Mouse (Mus musculus): ENCODE measurements around the gene Edem2.
"Not testable (repeated sequence)": the region's sequence is repeated elsewhere in the genome, so short reads cannot be mapped to it uniquely, and the experiment has no call there.

The Edem2 gene

DNA sequence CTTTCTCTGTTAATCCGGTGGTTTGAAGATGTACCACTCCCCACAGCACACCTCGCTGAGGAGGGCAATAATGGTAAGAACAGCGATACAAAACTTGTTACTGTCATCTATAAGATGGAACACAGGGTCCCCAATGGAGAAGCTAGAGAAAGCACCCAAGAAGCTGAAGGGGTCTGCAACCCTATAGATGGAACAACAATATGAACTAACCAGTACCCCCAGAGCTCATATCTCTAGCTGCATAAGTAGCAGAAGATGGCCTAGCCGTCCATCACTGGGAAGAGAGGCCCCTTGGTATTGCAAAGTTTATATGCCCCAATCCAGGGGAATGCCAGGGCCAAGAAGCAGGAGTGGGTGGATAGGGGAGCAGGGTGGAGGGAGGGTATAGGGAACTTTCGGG is 6.5 kb upstream of the Edem2 start, which contains the start of gene Gm17581:
Gene Gm17581 (minus strand): TSS at position 101 of the 400 bp plus-strand sequence.
- not testable (repeated sequence) for DNase-seq (ENCODE audit: low read depth, low spot score)

DNA sequence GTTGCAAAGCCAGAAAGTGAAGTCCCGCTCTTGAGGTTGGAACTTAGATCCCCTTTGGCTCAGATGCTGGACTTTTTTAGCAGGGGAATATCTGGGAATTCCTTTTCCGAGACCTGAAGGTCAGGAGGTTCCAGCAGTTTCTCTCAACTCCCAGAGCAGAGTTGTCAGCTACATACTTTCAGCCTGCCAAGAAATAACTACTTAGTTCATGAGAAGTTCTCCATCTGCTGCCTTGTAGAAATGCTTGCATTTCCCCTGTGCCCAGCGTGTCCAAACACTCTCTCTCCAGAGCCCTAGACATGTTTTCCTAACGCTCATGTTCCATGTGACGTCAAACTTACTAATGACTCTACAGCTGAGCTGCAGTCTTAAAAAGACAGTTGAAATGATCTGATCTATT is 5.8 kb upstream of the Edem2 start:
- no peak for DNase-seq (ENCODE audit: low read depth, low spot score)

DNA sequence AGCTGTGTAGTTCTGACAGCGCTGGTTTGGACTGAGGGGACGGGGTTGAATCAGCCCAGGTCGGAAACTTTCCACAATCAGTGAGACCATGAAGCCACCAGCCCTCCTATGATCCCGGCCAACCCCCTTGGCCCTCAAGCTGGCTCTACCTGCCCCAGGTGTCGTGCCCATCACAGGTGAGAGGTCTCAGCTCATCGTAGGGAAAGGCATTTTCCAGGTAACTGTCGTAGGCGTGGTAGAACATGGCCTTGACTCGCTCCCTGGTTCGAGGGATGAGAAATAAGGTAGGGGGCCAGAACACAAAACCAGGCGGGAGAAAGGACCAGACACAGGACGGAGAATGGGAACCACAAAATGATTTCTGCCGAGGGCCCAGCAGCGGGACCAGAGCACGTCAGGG is 533 bp downstream of the Edem2 start:
- DNase-seq (ENCODE audit: low read depth, low spot score) = no peak

DNA sequence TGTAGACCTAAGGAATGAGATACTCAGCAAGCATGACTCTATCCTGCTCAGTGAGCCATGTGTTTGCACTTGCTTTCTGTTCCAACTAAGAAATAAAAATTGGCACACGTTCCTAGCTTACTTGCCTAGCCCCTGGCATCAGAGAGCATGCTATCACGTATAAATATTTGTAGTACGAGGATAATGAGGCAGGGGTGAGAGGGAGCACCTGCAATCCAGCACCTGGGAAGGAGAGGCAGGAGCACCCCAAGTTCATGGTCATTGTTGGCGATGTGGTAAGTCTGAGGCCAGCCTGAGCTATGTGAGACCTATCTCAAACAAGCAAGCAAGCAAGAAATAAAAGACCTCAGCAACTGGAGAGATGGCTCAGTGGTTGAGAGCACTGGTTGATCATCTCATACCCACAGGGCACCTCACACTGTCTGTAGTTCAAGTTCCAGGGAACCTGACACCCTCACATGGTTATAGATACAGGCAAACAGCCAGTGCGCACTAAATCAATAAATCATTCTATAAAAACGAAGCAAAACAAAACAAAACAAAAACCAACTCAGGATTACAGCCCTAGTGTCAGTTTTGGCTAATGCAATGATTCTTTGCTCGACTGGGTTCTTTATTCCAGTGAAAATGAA is 1.4 kb downstream of the Edem2 start:
- DNase-seq (ENCODE audit: low read depth, low spot score) = no peak

DNA sequence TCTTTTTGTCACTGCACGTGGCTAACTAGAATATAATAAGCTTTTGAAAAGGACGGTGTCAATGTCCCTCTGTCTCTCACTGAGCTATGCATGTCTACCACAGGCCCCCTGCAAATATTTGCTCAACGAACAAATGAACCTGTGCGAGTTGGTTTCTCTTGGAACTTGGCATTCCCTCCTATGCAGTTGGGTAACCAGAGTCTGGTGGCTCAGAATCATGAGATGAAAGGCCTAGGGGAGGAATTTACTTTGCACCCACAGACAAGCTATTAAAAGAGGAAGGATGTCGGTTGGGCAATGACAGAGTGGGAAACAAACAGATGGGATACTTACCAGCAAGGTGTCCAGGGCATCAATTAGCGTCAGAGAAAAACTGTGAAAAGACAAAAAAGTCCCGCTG is 3.0 kb downstream of the Edem2 start:
- DNase-seq (ENCODE audit: low read depth, low spot score) = no peak

DNA sequence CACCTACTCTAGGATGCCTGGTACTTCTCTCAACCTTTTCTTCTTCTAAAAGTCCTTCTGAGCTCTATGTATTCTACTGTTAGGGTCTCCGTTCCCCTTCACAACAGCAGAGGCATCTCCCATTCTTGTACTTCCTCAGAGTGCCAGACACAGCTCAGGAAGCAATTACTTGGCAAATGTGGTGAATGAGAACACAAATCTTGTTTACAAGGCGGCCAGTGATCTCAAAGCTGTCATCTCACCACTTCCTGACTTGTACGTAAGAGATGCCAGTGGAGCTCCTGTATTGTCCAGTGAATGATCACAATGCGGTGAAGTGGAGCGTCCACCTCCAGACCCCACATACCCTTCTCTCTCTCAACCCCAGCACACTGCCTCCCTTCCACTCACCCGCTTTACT is 4.7 kb downstream of the Edem2 start:
- DNase-seq (ENCODE audit: low read depth, low spot score) = no peak

DNA sequence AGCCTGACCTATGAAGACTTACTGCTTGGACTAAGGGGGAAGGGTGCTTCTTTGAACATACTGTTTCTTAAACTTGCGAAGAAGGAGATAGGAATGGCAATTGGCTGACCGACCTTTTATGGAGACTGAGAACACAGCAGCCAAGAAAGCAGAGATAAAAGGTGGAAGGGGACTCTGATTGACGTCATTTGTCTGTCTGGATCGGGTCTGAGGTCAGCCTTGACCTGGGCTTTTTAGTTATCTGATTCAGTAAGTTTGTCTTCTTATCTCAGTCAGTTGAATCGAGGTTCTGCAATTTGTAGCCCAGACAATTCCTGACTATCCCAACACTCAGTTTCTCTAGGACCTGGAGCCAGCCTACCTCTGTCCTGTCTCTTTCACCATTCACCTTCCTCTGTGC is 5.2 kb downstream of the Edem2 start:
- DNase-seq (ENCODE audit: low read depth, low spot score) = no peak

DNA sequence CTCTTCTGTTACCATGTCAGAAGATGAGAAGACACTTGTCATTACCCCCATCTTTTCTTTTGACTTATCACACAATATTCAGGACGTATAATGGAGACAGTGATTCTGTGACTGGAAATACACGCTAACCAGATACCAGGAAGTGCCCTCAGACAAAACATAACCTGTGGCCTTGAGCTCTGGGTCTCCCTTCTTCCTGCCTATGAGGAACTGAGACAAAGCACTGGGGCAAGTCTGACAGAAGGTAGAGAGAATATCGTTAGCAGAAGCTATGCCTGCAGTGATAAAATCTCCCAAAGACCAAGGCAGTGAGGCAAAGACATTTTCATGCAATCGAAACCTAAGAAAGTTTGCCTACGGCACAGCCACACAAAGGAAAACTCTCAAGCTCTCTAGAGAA is 8.7 kb downstream of the Edem2 start:
- no peak for DNase-seq (ENCODE audit: low read depth, low spot score)

DNA sequence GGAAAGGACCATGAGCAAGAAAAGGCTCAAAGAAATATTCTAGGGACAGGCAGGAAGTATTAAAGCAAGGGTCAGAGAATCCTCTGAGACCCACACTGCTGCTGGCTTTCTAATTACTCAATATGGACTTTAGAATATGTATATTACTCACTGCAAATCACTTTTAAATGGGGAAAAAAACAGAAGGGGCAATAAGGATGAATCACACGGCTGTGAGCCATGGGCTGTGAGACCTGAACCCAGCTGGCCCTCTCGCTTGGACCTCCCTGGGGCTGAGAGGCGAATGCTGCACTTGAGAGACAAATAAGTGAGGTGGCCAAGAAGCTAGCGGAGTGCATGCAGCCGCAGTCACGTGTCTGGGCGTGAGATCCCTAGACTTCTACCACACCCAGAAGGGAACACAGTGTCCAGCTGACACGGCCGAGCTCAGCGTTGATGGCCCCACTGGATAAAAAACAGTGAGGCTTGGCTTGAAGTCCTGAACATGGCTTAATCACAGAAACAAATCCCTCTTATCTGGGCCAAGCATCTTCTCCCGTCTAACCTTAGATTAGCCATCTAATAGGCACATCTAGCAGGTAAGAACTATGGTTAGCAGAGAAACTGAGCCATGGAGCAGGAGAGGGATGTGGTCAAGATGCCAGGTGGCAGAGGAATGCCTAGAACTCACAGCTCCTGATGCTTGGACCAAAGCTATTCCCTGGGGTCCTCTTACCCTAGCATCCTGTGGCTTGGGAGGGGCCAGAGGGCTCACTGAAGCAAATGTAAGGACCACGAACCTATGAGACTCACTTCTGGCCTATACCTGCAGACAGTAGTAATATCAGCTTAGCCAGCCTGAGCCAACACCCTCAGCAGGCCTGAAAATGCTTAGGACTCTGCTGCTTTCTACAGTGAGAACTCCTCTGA is 11.9 kb downstream of the Edem2 start:
- DNase-seq (ENCODE audit: low read depth, low spot score) = no peak

DNA sequence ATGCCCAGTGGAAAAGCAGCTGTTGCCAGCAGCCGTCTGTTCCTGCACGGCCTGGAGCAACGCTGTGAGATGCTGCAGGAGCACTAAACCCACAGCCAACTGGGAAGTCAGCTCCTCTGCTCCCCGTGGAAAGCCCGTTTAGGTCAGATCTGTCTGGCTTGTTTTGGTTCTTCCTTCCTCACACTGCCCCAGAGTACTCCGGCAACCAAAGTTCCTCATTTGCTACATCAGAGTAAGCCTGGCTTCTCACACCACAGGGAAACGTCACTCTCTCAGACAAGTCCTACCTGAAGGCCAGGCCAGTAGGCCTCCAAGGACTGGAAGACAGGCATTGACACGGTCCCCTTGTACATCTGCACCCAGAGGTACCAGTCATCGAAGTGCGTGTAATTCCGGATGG is 18.7 kb downstream of the Edem2 start:
- no peak for DNase-seq (ENCODE audit: low read depth, low spot score)

DNA sequence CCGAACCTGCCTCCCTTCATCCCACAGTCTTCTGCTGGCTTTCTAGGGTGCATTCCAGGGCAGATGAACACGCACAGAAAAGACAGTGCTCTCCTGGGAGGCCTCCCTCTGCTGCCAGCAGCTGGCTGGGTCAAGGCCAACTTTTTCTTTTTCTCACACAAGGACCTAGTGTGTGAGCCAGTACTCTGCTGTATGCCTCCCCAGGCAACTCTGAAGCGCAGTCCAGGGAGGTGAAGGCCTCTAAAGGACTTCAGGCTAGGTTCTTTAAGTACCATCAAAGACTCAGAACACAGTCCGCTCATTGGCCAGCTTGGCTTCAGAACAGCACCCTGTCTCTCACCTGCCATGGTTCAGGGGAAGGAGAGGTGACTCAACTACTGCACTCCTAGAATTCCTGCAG is 22.0 kb downstream of the Edem2 start:
- DNase-seq (ENCODE audit: low read depth, low spot score) = no peak

DNA sequence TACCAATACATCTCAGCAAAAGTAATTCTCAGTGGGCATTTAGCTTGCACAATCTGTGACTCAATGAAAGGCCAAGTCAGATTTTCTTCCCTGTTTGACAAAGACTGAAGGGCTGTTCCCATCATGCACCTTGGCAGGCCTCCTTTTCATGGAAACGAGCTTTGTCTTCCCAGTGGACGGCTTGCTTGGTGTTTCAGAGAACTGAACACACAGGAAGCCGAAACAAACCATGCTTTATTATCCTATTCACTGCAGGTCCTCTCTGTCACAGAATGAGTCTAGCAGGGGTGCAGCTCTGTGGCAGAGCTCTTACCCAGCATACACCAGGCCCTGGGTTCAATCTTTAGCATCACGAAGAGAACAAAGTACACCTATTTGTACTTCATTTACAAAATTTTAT is 25.6 kb downstream of the Edem2 start:
- DNase-seq (ENCODE audit: low read depth, low spot score) = no peak

DNA sequence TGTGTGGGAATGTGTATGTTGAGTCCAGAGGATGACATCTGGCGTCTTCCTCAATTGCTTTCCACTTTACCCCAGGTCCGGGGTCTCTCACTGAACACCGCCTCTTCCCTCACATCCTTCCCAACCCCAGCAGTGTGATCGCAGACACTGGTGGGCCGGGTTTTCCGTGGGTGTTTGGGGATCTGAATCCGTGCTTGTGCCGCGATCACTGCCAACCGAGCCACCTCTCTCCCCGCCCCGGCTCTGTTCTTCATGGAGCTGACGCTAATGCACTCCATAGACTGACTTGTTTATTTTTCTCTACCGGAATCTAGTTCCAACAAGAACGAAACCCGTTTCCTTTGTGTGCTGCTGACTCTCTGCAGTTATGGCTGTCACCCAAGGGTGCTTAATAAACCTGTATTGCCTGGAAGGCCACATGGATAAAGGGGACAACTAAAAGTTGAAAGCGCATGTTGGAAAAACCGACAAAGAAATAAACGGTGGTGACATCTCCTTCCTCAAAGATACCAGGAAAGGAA is 27.8 kb downstream of the Edem2 start:
- DNase-seq (ENCODE audit: low read depth, low spot score) = no peak

DNA sequence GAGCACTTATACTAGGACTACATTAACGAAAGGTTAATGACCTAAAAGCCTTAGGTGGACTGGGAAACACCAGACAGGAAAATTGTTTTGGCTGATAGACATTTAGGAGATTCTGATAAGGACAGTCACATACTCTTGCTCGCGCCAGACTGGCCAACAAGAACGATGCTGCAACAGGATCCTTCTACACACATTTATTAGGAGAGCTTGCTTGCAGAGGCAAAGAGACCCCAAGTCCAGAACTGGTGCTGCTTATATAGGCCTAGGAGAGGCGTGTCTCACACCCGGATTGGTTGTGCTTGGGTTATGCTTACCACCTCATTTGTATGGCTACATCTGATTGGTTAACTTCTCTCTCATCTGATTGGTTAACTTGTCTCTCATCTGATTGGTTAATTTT is 30.8 kb downstream of the Edem2 start:
- not testable (repeated sequence) for DNase-seq (ENCODE audit: low read depth, low spot score)

DNA sequence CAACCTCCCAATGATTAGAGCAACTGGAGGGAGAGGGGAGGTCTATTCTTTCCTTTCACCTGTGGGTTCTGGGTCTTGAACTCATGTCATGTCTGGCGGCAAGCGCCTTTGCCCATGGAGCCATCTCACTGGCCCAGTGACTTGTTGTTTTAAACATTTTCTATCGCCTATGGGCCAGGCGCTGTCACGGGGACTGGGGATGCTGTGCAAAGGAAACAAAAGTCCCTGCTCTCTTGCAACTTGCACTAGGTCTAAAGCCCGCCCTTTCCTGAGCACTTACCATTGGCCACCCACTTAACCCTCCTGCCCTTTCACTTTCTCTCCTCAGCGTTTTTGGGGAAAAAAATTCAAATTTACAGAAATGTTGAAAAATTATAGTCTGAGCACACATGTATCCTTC is 32.4 kb downstream of the Edem2 start:
- no peak for DNase-seq (ENCODE audit: low read depth, low spot score)

DNA sequence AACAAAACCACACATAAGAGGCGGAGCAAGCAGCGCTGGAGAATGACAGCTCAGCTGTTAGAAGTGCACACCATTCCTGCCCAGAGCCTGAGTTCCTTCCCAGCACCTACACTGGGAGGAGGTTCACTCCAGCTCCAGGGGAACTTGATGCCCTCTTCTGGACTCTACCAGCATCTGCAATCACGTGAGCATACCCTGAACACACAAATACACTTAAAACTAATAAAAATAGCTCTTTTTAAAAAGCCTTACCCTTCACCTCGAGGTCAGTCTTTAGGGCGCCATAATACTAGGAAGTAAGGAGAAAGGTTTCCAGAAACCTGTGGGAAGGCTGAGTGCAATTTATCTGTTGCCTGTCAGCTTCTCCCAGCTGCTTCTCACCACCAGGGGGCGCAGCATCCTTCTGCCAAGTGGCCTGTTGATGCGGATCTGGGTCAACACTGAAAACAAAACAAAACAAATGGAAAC is 33.1 kb downstream of the Edem2 start:
- peak; percentile 60 for DNase-seq (ENCODE audit: low read depth, low spot score)

DNA sequence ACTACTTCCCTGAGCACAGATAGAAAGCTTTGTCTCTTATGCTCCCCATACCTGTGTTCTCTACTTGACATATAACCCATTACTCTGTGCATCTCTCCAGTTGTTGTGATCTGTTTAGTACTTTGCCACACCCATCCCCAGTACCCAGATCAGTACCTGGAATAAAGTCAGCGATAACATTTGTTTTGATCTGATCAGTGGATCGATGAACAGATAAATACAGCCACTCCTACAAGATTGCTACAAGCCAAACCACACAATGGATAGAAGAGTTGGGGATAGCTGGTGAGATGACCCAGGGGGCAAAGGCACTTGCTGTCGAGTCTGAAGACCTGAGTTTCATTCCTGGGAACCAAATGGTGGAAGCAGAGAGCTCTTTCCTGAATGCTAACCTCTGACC is 34.0 kb downstream of the Edem2 start:
- no peak for DNase-seq (ENCODE audit: low read depth, low spot score)

DNA sequence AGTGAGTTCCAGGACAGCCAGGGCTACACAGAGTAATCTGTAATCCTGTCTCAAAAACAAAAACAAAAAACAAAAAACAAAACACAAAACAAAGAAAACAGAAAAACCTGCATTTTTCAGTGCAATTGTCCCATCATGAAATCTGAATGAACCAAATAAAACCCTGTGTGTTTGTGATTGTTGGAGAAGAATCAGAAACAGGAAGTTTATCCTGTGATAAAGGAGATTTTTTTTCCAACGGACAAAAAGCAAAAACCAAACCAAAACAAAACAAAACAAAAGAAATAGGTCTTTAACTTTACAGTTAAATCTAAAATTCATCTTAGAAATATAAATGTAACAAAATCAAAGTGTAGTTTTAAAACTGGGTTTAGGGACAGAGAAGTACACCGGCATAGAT is 34.7 kb downstream of the Edem2 start:
- no peak for DNase-seq (ENCODE audit: low read depth, low spot score)

DNA sequence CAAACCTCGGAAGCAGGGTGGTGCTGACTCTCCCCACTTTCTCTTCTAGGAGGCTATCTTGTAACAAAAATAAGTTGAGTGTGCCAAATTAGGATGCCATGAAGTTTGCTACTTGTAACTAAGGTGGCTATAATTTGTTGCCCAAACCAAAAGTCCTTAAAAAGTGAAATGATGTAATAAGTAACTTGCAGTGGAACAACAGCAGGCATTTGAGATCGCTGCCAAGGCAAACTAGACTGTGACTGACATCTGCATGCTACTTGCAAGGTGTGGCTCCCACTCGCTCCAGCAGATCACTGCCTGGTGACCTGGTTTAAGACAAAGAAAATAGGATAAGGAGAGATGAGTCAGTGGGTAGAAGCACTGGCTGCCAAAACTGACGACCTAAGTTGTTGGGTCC is 36.1 kb downstream of the Edem2 start:
- no peak for DNase-seq (ENCODE audit: low read depth, low spot score)

DNA sequence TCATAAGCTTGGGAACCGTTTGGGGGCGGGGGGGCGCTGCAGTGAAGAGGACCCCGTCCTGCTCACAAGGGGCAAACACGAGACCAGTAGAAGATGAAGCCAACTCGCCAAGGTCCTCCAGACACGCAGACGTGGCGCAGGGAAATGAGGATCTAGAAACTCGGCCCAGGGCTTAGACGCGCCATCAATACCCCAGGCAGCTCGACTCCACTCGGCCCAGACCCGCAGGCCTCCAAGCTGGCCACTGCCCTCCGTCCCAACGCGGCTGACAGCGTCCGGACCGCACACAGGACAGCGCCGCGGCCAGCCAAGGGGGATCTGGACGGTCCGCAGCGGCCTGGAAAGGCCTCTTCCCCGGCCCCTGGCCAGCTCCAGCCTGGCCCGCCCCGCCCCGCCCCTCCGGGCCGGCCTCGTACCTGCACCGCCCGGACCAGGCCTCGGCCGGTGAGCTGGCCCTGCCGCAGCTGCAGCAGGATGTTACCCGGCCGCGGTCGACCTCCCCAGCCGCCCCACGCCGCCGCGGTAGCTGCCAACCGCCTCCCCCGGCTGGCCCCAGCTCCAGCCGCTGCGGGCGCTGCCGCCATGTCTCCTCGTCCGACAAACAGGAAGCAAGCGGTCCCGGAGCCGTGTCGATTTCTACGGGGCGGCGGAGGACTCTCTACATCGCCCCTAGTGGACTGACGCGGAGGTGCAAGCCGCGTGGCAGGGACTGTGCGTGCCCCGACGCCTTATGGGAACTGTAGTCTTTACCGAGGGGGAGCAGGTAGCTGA is 37.4 kb downstream of the Edem2 start, which contains the start of gene Trpc4ap:
Gene Trpc4ap (minus strand): TSS at position 662 of the 771 bp plus-strand sequence.
- DNase-seq (ENCODE audit: low read depth, low spot score) = peak; percentile 88

DNA sequence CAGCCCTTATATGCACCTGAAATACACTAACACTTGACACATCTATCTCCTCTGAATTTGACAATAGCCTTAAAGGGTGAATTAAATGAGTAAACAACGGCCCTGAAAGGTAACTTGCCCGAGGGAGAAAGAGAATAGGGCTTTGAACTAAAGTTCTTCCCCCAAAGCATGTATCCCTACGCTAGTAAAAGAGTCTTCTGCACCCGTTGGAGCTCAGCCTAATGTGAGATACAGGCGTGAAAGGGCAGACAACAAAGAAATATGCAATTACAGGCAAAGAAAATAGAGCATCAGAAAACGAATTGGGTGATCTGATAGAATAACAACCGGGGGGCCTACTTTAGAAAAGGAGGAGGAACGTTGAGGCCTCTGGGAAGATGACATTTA is 37.9 kb downstream of the Edem2 start:
- DNase-seq (ENCODE audit: low read depth, low spot score) = no peak

DNA sequence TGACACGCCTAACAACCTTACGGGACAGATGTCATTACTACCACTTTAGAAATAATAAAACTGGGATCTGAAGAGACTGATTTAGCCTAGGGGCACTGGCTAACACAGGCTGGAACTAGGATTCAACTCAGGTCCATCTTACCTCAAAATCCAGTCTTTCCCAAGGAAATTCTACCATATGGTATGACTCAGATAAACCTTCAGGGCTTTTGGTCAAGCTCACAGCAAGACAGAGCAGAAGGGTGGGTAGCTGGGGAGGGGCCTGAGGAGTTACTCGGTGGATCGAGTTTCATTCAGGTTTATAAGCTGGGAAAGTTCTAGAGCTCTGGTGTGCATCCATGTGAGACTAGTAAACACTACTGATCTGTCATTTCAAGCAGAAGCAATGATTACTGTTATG is 40.1 kb downstream of the Edem2 start:
- no peak for DNase-seq (ENCODE audit: low read depth, low spot score)
